Mouse (Mus musculus) lung, postnatal 10 days (tissue): ENCODE results near the gene Tmed2.
"Not testable (repeated sequence)": the region's sequence is repeated elsewhere in the genome, so short reads cannot be mapped to it uniquely, and the experiment has no call there.

Experiments used
- DNase-seq: peaks from one replicate; pipeline ENCODE4 v3.0.0; 2021

Tmed2 gene

DNA sequence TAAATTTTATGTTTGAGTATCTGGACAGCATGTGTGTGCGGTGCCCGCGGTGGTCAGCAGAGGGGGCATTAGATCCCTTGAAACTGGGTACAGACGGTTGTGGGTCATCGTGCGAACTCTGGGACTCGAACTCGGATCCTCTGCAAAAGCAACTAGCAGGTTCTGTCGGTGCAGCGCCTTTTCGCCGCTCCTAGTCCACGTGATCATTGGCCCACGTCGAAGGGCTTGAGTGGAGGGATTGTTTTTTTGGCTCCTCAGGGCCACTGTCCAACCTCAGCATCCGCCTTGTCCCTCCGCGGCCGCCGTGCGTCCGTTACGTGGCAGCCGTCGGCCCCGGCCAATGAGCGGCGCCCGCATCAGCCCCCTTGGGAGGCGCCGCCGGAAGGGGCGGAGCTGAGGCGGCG lies at the start of gene Tmed2:
TSS of gene Tmed2 (plus strand) at position 313 of the 404 bp plus-strand sequence.
- DNase-seq = peak; percentile 97

DNA sequence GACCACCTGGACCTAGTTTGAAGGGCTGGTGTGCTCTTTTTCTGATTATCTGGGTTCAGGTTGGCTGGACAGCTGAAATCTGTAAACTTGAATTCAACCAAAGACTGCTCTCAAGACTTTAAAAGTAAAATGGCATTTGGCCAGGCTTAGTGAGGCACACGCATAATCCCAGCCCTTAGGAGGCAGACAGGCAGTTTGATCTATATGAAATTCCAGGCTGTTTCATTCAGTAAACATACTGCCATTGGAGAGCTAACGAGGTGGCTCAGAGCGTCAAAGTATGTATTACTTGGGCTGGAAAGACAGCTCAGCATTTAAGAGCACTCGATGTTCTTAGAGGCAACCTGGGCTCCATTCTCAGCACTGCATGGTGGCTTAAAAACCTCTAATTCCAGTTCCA lies 48.8 kb upstream of the Tmed2 start:
- DNase-seq = no peak

DNA sequence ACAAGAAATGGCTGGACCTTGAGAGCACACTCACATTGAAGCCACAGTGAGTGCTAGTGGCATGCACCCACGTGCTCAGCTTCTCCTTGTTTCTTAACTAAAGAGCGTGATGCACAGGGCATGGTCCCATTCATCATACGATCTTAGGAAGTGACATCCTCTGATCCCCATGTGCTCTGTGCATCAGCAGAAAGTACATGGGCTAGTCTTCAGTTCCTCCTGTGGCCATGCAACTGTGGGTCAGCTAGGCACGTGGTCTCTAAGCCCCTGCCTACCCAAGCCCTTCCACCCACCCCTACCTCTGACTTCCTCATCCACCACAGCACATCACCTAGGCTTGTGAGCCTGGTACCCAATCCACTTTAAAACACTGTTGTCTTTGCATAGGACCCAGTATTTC lies 47.9 kb upstream of the Tmed2 start:
- DNase-seq = no peak

DNA sequence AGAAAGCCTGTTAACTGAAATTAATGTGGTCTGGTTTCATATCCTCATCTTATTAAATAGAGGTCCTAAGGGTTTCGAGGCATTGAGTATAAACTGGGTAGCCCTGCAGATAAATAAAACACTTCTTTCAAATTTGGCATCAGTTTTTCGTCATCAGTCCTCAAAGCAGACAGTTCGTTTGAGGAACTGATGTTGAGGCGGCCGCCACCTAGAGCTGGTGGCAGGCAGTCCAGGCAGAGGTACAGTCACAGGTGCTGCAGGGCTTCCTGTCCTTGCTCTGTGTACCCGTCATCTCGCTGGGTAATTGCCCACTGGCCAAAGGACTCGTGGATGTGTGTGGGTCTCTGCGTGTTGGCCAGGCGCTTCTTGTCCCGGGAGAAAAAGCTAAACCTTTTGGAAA lies 47.0 kb upstream of the Tmed2 start:
- no peak for DNase-seq

DNA sequence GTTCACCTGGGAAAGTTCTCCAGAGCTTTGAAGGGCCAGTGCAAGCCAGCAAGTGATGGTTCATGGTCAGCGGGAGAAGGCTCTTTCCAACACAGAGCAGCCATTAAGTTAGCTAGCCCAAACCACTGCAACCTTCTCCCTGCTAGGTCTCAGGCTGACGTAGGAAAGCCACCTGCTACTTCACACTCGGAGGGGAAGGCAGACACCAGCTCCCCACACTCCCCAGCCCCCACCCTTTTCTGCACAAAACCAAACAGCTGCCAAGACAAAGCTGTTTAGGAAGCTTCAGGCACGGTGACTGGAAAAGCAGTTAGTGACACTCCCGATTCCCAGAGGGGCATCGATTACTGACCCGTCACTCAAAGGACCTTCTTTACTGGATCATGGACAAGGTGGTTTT lies 44.9 kb upstream of the Tmed2 start:
- no peak for DNase-seq

DNA sequence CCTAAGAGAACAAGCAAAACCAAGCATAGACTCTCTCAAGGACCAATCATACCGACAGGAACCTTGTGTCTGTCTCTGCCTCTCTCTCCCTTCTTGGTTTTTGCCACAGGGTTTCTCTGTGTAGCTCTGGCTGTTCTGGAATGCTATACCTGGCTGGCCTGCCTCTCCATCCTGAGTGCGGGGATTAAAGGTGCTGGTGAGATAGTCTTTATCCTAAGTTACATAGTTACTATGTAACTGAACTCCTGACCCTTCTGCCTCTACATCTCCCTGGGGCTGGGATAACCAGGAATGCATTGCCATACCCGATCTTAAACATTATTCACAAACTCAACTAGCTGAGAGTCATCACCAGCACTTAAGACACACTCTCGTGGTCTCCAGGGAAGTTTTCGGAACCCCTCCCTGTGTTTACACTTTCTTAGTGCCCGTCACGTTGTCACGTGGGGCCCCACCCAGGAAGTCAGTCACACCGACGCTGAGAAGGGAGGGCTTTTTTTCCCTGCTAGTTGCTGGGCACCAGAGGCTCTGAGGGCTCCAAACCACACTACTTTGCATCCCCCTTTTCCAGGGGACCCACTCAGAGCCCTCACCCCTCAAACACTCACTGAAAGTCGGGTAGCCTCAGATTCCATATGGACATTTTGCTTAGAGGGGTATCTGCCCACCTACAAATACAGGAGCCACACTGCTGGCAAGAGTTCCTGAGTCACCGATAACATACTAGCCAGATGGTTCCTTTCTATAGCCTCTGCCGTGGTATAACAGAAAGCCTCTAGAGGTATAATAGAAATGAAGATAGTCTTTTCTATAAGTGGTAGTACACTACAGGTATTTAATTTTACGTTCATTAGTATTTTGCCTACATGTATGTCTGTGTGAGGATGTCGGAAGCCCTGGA lies 43.6 kb upstream of the Tmed2 start:
- peak; percentile 59 for DNase-seq

DNA sequence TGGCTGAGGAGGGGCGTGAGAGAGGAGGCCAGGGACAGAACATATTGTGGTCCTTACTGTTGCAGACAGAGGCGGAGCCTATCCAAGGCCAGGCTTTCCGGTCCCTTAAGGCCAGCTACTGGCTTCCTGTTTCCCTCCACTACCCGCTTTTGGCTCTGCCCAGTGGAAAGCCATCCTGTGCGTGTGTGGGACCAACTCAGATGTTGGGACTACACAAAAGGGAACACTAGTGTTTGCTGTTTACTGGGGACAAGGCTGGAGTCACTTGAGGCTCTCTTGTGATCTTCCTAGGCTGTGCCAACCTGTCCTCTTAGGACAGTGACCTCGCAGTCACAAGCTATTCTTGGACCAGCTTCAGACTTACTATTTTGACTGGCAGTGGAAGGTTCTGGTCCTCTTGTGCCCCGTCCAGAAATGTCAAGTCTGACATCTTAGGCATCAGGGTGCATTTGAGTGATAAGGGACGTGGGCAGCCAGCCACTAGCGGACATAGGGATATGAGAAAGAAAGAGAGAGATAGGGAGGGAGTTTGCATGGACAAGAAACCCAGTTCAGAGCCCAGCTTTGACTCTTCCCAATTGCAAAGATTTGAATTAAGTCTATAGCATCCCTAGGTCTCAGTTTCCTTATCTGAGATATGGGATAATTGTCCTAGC lies 42.1 kb upstream of the Tmed2 start:
- peak; percentile 84 for DNase-seq

DNA sequence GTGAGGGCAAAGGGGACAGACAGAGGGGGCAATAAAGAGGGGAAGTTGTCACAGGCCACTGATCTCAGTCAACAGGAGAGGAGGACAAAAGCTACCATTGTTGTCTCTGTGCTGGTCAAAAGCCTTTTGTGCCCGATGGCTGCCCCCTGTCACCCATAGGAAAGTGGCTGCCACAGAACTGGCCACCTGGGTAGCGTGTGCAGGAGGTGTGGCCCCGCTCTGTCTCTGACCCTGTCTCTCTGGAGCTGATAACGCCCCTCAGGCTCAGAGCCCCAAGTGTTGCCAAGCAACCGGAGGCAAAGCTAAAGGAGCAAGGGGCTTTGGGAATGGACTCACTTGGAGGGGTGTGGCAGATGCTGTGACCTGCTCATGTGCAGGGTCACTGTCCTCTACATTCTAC lies 41.5 kb upstream of the Tmed2 start:
- DNase-seq = no peak

DNA sequence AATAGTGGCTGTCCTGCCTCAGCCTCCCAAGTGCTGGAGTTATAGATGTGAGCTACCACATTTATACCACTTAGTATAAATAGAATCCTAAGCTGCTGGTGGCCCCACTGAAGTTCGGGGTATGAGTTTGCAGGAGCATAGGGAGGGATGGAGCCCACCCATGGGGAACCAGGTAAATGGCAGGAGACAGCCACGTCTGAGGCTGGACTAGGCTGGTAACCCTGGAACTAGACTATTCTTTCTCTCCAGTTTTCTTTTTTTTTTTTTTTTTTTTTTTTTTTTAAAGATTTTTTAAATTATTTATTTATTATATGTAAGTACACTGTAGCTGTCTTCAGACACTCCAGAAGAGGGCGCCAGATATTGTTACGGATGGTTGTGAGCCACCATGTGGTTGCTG lies 40.5 kb upstream of the Tmed2 start:
- DNase-seq = not testable (repeated sequence)

DNA sequence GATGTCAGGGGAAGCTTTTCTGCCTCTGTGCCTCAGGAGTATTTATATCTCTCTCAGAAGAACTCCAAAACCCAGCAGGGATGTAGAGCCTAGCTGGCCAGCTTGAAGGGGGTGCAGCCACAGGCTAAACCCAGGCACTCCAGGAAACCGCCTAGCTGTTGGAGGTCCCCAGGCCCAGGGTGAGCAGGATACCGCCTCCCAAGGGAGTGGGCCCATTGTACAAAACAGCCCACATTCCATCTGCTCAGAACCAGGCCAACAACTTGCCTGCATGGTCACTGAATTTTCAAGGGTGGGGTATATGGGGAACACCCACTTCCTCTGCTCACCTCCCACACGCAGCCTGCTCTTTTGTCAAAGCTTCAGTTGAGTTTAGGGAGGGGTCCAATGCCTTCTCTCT lies 39.9 kb upstream of the Tmed2 start:
- no peak for DNase-seq

DNA sequence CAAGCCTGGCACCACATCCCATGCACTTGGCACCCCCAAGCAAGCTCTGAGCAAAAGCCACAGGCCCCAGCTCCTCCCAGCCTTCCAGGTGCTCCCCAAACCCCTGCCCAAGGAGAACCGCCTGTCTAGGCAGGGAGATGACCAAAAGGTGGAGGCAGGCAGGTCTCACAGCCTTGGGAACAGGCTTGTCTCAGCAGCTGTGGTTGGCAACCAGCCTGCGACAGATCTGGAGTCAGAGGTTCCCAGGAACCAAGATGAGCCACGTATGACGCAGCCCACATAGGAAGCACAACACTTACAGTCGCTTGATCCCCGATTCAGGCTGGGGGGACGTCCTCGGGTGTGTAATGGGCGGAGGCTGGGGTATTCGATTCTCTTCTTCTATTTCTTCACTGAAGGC lies 39.0 kb upstream of the Tmed2 start:
- no peak for DNase-seq

DNA sequence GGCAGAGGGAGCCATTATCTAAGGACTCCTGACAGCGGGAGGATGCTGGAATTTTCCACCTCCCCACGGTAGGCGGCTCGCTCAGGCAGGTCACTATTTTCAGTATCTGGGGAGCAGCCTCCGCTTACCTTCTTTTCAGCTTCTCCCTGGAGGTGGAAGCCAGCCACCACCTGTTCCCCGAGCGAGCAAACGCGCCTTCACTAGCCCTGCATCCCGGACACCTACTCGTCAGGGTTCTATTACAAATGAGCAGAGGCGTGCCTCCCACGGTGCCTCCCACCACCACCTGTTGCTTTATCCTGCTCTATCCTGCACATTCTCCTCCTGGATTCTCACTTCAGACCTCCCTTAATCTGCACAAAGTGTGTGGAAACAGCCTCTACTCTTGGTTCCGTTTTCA lies 36.8 kb upstream of the Tmed2 start:
- DNase-seq = no peak

DNA sequence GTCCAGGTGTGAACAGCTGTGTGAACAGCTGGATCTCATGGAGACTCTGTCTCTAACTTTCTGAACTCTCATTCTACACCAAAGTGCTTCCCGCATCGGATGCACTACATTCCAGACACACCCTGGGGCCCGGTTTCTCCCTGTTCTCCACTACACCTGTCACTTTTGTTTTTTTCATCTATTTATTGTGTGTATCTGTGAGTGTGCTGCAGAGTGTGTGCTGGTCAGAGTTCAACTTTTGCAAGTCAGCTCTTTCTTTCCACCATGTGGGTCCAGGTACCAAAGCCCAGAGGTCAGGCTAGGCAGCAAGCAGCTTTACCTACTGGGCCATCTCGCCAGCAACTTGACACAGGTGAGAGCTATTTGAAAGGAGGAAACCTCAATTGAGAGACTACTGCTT lies 35.3 kb upstream of the Tmed2 start:
- DNase-seq = no peak

DNA sequence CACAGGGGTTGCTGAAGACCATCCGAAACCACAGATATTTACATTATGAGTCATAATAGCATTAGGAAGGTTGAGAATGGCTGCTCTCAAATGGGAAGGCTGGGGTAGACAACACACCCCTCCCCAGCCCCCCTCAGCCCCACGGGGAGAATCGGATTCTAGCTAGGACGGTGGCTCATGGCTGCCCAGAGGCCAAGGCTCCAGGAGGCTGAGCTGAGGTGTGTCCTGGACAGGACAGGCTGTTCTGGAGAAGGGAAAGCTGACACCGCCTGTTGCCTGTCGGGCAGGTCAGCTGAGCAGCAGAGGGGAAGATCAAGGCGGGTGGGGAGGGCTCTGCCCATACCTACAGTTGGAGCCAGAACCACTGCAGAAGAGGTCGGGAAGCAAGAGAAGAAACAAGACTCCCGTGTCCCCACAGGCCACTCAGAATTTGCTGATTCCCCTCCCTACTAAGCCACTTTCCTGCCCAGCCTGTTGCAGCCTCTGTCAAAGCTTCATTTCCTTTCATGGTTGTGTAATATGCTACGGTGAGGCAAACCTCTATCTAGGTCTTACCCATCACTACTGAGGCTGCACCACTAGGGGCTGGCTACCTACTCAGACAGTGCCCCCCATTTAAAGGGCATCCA lies 33.6 kb upstream of the Tmed2 start:
- DNase-seq = no peak

DNA sequence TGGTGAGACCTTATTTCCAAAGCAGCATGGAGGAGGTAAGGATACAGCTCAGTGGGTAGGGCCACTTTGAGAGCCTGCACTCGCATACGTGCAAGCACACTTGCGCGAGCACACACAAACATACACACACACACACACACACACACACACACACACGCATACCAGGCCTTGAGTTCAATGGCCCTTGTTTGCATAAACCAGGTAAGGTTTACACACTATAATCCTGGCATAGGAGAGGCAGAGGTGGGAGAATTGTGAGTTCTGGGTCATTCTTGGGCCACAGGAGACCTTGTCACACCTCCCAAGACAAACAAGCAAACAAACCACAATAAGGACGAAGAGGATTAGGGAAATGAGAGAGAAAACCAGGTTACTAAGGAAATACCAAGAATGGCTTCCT lies 31.3 kb upstream of the Tmed2 start:
- no peak for DNase-seq

DNA sequence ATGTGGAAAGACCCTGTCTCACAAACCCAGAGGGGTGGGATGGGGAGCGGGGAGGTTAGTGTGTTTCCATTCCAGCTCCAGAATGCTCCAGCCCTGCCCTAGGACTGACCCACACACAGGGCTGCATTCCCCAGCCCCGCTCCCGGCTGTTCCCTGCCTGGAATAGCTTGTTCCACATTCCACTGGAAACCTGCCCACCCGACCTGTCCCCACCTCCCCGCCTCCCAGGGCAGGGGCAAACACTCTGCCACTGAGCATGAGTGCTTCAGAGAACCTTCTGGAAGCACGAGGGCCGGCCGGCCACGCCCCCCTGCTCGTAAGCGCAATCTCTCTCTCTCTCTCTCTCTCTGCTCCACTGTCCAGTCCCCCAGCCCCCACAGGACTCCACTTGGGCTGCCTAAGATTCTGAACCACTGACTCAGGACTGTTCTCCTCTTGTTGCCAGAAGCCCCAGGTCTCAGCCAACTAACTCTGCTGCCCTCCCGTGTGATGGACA lies 30.7 kb upstream of the Tmed2 start:
- peak; percentile 89 for DNase-seq

DNA sequence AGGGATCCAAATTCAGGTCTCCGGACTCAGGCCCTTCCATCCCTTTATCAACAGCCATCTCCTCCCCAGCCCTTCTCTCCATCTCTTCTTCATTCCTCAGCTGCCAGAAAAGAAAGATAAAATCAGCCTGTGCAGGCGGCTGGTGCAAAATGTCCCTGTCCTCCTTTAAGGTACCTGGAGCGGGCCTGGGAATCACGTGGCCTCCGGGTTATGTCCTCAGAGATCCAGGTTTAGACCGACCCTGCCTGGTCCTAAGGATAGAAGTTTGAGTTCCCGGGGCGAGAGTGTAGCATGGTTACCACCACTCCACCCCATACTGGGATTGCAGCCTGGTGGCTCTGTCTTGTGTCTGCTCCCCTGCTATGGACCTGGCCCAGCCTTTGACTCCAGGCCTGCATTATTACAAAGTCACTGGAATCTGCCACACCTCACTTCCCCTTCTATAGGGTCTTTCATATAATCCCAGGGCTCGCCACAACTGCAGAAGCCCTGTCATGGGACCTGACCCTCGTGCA lies 29.9 kb upstream of the Tmed2 start:
- DNase-seq = no peak

DNA sequence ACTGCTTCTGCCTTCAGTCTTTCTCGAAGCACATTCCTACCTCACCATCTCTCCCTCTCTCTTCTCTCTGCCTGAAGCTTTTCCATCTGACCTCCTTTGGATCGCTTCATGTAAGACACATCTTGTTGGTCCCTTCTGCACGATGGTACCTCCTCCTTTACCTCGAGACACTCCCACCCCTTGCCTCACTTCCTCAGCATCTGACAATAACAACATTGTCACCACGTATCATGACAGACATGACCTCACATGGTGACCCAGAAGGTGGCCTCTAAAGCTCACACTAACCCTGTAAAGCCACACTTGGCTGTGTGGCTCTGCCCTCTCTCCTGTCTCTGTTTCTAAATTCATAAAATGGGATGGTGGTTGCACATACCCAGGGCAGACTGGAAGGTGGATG lies 24.7 kb upstream of the Tmed2 start:
- no peak for DNase-seq

DNA sequence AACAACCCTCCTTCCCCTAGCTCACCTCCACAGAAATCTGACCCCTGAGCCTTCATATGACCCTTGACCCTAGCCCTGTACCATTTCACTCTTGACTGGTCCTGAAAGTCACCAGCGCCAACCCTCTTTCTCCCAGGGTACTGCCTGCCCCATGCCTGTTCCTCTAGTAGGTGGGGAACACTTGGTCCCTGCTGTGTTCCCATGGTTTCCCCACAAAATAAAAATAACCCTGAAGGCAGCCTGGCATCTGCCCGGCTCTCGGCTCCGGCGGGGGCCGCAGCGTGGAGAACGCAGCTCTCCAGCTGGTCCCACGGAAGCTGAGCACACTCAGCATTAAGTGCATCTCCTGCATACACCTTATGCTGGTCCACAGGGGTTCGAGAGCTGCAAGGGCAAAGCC lies 21.8 kb upstream of the Tmed2 start:
- DNase-seq = no peak

DNA sequence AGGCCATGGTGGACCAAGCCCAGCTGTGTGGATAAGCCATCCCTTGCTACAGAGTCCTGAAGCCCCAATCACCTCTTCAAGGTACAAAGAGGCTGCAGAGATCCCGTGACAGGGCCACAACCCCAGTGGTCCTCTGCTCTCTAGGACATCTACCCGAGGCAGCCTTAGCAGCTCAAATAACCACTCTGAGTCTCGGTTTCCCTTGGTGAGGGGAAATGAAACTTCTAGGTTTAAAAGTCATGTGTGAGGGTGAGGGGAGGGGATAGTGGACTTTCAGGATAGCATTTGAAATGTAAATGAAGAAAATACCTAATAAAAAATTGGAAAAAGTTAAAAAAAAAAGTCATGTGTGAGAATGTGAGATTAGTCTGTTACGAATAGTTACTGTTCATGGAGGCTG lies 18.9 kb upstream of the Tmed2 start:
- no peak for DNase-seq

DNA sequence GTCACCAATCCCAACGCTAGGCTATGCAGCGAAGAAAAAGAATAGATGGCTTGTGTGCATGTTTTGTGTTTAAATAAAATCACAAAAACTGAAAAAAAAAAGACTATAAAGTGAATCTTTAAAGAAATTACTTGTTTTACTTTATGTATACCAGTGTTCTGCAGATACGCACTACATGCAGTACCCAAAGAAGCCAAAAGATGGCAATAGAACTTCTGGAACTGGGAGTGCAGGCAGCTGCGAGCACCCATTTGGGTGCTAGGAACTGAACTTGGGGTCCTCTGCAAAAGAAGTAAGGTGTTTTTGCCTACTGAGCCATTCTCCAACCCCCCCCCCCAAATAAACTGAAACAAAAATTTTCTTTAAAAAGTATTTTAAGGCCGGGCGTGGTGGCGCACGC lies 17.5 kb upstream of the Tmed2 start:
- DNase-seq = no peak

DNA sequence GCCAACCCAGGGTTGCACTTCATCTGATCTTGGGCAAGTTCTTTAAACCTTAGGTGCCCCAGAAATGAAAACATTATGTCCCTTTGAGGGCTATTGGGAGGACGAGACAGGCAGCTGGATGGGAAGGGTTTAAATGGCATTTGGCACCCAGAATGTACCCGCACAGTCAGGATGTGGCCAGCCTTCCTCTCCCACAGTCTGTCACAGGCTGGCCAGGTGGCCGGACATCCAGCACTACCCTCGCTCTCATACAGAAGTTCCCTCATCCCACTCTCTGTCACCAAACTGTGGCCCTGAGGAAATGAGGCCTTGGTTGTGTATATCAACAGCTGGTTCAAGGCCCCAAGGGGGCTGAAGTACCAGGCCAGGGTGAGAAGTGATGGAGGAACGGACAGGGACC lies 15.6 kb upstream of the Tmed2 start:
- DNase-seq = no peak

DNA sequence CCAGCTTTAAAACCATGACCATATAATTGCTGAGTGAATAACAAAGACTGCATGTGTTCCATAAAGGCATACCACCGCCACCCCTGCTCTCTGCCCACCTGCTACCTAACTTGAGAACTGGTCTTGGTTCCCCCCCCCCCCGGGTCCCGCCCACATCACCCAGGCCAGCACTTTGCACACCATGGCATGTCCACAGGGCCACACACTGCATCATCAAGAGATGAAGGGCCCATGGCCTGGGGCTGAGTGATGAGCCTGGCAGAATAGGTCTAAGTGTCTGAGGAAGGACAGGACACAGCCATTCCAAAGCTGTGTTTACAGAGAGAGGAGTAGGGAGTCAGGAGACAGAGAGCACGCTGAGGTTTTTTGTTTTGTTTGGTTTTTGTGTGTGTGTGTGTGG lies 12.1 kb upstream of the Tmed2 start:
- no peak for DNase-seq

DNA sequence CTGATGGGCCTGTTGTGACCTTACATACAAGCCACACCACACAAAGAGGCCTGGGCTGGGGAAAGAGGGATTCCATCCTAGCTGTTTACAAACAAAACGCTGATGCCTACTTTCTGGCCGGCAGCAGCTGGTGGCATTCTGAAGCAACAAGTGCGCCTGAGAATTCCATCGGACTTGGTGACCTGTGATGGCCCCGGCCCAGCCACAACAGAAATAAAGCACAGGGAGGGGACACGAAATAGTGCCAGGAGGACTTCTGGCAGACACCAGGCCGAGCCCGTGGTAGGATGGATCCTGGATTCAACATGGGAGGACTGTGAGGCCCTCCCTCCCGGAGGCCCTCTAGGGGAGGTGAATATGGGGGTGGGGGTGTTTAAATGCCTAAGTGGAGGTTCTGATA lies 11.7 kb upstream of the Tmed2 start:
- DNase-seq = peak; percentile 65
